Mouse (Mus musculus) cortical plate, adult 2 months (tissue): ENCODE results near the gene Eef1a2. TPM values are rescaled to one million over a fixed set of nuclear protein-coding genes. Genes with fewer than 3 reads are reported as not detected.

ENCODE experiments used
- H3K27ac ChIP-seq: fragments of 200-500 bp; 2 replicates; pipeline ENCODE4 v1.5.1; 2012; ENCODE audit warnings: low read length, control low read depth, inconsistent platforms; ENCODE audit not compliant: insufficient read depth
- H3K4me1 ChIP-seq: fragments of 200-500 bp; 2 replicates; pipeline ENCODE4 v1.6.1; 2011; ENCODE audit warnings: low read length; ENCODE audit not compliant: control insufficient read depth, insufficient read depth
- H3K4me3 ChIP-seq: fragments of 200-500 bp; 2 replicates; pipeline ENCODE4 v1.5.1; 2011; ENCODE audit warnings: mild to moderate bottlenecking, low read length, control low read depth; ENCODE audit not compliant: insufficient read depth
- CTCF ChIP-seq: fragments of 200-500 bp; IDR thresholded peaks from 2 replicates; pipeline ENCODE4 v1.5.1; 2011; ENCODE audit warnings: mild to moderate bottlenecking, control low read depth, low read length; ENCODE audit not compliant: insufficient read depth; ENCODE audit errors: extremely low read depth
- POLR2A ChIP-seq: fragments of 200-500 bp; IDR thresholded peaks from 2 replicates; pipeline ENCODE4 v1.6.1; 2011; ENCODE audit warnings: mild to moderate bottlenecking, low read length, control low read depth; ENCODE audit not compliant: insufficient read depth; ENCODE audit errors: extremely low read depth
- polyA plus RNA-seq: library from polyadenylated mRNA; depleted of rRNA; stranded (reverse); fragments of >200 nt; gene quantifications from 2 replicates; pipeline ENCODE4 v1.2.3, GENCODE M21; 2012

Eef1a2 gene
- polyA plus RNA-seq, 1 experiment = 1,125 TPM

DNA sequence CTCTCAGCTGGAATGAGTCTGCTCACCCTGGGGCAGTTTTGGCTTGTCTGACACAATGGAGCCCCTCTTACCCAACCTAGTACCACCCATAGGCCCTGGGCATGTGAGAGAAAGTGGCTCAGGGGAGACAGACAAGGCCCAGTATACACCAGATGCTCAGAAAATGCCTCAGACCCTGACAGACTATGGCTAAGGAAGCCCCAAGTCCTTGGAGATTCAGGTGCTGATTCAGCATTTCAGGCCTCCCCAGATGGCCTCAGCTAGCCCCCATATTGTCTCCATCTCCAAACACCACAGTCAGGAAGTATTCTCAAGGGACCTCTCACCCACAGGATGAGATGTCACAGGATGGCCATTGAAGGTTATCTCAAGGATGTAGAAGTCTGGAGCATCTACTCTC is 34.2 kb downstream of the Eef1a2 start:
- no peak for TF ChIP-seq CTCF
- TF ChIP-seq POLR2A = no peak
- Histone ChIP-seq H3K27ac (no peak overlapping the region), H3K4me3 (no peak overlapping the region), H3K4me1 (peaks cover 15% of the 10 kb centered on the region)

DNA sequence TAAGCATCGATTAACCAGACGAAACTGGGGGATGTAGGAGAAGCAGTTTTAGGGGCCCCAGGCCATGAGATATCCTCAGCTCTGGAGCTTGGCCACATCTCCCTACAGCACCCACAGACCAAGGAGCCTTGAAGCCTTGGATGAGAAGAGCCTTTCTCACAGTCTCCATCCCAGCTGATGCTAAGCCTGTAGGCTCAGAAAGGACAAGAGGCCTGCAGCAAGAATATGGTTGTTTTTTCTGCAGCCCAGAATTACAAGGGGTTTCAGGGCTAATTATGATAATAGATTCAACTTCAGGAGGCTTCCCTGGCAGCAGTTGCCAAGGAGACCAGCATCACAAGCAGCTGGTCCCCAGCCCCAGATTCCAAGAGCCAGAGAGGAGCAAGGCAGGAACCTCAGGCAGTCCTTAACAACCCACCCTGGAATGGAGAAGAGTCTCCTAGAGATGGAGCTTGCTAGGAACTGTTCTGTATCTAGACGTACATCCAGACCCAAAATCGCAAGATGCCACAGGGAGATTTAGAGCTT is 35.8 kb downstream of the Eef1a2 start:
- TF ChIP-seq CTCF (no peak), POLR2A (no peak)
- Histone ChIP-seq H3K4me1 (peaks cover 19% of the 10 kb centered on the region), H3K4me3 (no peak overlapping the region), H3K27ac (peak overlapping the region; percentile 30; the same call in 1 of the 2 replicates)

DNA sequence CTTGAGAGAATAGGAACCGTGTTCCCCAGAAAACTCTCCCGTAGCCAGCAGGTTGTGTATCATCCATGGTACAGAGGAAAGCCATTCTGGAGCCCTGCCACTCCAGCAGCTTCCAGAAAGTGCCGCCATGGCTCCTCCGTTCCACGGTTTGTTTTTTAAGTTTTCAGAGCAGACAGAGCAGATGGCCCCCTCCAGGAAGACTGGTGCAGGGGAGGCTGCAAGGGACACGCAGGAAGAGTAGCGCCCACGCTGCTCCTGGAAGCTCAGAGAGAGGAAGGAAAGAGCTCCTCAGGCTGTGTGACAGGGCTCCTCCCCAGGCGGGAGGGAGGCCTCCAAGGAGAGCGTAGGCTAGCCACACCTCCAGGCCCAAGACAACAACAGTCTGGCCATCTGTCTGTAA is 36.9 kb downstream of the Eef1a2 start:
- TF ChIP-seq CTCF (no peak), POLR2A (no peak)
- H3K4me3 ChIP-seq = no peak overlapping the region
- peaks cover 20% of the 10 kb centered on the region for H3K4me1 ChIP-seq
- peak overlapping the region; percentile 61; the same call in 1 of the 2 replicates for H3K27ac ChIP-seq

DNA sequence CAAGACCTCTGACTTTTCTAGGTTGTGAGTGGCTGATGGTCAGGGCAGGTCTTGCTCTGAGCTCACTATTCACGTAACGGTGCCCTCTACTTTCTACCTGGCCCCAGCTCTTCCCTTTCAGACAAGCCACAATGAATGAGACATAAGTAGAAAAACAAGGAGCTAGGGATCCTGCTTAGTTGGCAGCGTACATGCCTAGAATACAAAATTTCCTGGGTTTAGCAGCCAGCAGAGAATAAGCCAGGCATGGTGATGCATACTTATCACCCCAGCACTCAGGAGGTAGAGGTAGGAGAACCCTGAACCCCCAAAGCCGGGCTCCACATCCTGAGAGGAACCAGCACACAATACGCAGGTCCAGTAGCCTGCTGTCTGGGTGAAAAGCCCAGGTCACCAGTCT is 40.4 kb downstream of the Eef1a2 start:
- no peak overlapping the region for H3K27ac ChIP-seq
- no peak overlapping the region for H3K4me3 ChIP-seq
- TF ChIP-seq POLR2A (no peak), CTCF (no peak)
- H3K4me1 ChIP-seq = peaks cover 30% of the 10 kb centered on the region

DNA sequence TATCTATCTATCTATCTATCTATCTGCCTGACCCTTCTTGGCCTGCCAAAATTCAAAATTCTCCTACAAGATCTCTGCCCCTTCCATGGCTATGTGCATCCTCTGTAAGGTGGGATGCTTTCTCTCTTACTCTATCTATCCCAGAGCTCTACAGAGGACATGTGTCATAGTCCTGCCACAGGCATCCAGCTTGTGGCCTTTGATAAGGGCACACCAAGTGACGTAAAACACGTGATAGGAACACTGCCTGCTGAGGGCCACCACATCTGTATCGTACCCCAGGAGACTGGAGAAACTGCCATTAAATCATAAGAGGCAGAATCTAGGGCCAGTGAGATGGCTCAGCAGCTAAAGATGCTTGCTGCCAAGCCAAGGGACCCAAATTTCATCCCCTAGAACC is 41.4 kb downstream of the Eef1a2 start:
- H3K27ac ChIP-seq = no peak overlapping the region
- no peak for TF ChIP-seq POLR2A
- TF ChIP-seq CTCF = no peak
- H3K4me1 ChIP-seq = peaks cover 27% of the 10 kb centered on the region
- no peak overlapping the region for H3K4me3 ChIP-seq

- no peak overlapping the region for H3K27ac ChIP-seq
Measured at GRCm38 (mm10) chr2:181113762-181114361, 43.0 kb downstream of the Eef1a2 start.

GRCm38 (mm10) chr2:181111665-181112064 is 45.1 kb downstream of the Eef1a2 start:
- peaks cover 20% of the 10 kb centered on the region for H3K4me1 ChIP-seq
- no peak overlapping the region for H3K4me3 ChIP-seq
- TF ChIP-seq POLR2A (no peak), CTCF (no peak)
- no peak overlapping the region for H3K27ac ChIP-seq

More at GRCm38 (mm10) chr2:181113762-181114361, 43.0 kb downstream of the Eef1a2 start:
- no peak overlapping the region for H3K4me3 ChIP-seq
- TF ChIP-seq POLR2A = no peak
- TF ChIP-seq CTCF = no peak
- peaks cover 25% of the 10 kb centered on the region for H3K4me1 ChIP-seq

DNA sequence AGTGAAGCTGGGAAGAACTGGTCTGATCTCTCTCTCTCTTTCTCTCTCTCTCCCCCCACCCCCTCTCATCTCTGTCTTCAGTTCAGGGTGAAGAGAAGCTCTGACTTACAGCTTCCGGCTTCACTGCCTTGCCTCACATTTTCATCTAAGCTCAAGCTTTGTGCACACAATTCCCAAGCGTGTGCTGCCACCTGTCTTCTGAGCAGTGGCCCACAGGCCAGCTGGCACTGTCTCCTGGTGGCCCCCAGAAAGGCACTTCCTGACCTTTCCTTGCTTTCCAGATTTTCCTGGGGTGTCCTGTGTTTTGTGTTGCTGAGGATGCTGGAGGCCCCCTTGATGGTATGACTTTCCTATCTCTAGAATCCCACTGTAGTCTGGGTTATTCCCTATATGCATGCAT is 52.7 kb downstream of the Eef1a2 start:
- Histone ChIP-seq H3K4me1 (0 out of 2 replicates have a peak, but pooled peaks cover 3% of the 10 kb centered on the region), H3K4me3 (no peak overlapping the region), H3K27ac (no peak overlapping the region)
- TF ChIP-seq CTCF = peak; percentile 31; the same call in 1 of the 2 replicates
- TF ChIP-seq POLR2A = no peak

GRCm38 (mm10) chr2:181102161-181102560 is 54.7 kb downstream of the Eef1a2 start:
- no peak for TF ChIP-seq POLR2A
- no peak for TF ChIP-seq CTCF
- Histone ChIP-seq H3K4me3 (no peak overlapping the region), H3K4me1 (0 out of 2 replicates have a peak, but pooled peaks cover 3% of the 10 kb centered on the region), H3K27ac (no peak overlapping the region)

- Histone ChIP-seq H3K27ac (no peak overlapping the region), H3K4me1 (0 out of 2 replicates have a peak, but pooled peaks cover 3% of the 10 kb centered on the region), H3K4me3 (no peak overlapping the region)
- TF ChIP-seq POLR2A = no peak
- no peak for TF ChIP-seq CTCF
Measured at GRCm38 (mm10) chr2:181101626-181102025, 55.2 kb downstream of the Eef1a2 start.
